Mouse (Mus musculus): ENCODE data around the gene Acox1. TPM values are rescaled to one million over a fixed set of nuclear protein-coding genes. Genes with fewer than 3 reads are reported as not detected.

Gene Acox1
- polyA plus RNA-seq (2021; fragmentation: Nextera tagmentation), result 65.0 and 76.9 TPM in 2 replicates
- long read RNA-seq, experiment 1, transcript Acox1-201 (14 exons, 3,987 nt), result major isoform, 297 of 394 reads
- long read RNA-seq, experiment 1, partial matches to known transcripts, result 49 of 394 reads
- long read RNA-seq, experiment 1, other reads (novel, unspliced or antisense), result 47 of 394 reads
- long read RNA-seq, experiment 2, transcript Acox1-201 (14 exons, 3,987 nt), result major isoform, 33 of 85 reads
- long read RNA-seq, experiment 2, partial matches to known transcripts, result 13 of 85 reads
- long read RNA-seq, experiment 2, other reads (novel, unspliced or antisense), result 39 of 85 reads

DNA sequence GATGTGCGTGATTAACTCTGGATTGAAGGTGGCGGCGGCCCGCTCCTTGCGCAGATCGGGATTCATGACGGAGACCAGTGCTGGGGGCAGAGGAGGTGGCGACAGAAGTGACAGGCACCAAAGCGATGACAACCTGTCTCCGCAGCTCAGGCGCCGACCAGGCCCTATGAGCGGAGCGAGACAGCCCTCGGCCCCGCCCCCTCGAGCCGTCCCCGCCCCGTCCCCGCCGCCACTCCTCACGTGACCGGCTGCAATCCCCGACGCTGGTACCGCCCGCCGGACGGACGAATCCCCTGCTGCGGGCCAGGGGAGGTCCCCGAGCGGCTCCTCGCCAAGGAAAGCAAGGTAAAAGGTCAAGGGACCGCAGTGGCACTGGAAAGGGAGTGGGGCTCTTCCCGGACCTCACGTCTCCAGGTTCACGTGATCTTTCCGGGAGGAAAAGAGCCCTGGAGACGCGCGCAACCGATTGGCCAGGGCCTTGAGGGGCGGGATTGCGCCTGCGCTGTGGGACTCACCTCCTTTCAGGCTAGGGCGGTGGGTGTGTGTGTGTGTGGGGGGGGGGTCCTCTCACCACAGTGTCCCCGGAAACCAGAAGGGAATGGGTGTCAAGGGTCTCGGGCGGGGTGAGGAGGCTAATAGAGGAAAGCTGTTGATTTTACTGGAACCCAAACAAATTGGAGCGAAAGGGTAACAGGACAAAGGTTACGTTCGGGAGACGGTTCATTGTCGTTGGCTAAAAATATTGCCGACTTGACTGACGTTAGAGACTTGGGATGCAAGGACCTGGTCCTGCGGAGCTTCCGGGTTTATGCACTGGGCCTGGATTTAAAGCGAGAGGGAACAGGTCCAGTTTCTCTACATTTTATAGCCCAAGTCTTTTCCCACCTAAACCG lies at the start of gene Acox1, which contains the start of gene Ten1:
Acox1 (minus strand) TSS at position 407 of the 893 bp plus-strand sequence.
Ten1 (plus strand) TSS at position 217 of the 893 bp plus-strand sequence.

DNA sequence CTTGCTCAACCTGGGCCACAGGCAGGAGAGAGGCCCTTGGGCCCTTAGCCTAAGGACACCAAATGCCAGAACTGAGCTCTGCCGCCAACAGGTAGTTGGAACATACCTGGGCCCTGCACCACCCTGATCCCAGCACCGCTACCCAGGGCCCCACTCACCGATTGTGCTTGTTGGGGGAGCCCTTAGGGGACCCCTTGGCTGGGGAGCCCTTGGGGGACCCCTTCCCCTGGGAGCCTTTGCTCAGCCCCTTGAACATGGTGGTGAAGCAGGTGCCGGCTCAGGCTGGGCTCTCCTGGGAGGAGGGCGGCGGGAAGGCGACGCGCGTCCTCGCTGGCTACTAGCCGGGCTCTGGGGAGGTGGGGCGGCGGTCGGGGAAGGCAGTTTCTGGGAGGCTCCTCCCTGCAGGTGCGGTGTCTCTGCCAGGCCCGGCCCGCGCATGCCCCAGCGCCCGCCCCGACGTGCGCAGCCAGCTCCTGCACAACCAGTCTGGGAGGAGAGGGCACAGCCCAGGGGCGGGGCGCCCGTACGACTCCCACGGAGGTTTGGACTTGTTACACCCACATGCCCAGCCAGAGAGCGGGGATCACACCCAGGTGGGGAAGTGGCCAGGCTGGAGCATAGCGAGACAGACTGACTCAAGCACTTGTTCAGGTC lies 39.0 kb upstream of the Acox1 start, which contains the start of gene Evpl:
Evpl (minus strand) TSS at position 336 of the 654 bp plus-strand sequence.

DNA sequence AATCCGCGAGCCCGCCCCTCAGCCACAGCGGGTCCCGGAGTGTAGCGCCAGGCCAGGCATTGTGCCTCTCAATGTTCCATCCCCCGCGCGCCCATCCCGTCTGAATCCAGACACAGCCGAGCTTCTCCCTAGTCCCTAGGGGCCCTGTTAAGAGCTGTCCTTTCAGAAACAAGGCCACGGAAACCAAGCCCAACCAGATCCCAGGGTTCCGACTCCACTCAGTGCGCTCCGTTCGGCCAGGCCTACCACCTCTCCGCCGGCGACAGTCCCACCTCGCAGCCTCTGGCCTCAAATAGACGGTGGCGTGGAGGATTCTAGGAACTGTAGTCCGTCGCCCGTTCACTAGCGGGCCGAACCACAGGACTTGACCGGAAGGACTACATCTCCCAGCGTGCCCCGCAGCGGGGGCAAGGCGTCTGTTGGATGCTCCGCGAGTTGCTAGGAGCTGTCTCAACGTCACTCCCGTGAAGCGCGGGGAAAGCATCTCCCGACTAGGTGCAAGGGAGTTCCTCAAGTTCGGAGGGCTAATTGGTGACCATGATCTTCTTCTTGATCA lies 30.9 kb downstream of the Acox1 start, which contains the start of gene Fbf1:
Fbf1 (minus strand) TSS at position 283 of the 556 bp plus-strand sequence.

DNA sequence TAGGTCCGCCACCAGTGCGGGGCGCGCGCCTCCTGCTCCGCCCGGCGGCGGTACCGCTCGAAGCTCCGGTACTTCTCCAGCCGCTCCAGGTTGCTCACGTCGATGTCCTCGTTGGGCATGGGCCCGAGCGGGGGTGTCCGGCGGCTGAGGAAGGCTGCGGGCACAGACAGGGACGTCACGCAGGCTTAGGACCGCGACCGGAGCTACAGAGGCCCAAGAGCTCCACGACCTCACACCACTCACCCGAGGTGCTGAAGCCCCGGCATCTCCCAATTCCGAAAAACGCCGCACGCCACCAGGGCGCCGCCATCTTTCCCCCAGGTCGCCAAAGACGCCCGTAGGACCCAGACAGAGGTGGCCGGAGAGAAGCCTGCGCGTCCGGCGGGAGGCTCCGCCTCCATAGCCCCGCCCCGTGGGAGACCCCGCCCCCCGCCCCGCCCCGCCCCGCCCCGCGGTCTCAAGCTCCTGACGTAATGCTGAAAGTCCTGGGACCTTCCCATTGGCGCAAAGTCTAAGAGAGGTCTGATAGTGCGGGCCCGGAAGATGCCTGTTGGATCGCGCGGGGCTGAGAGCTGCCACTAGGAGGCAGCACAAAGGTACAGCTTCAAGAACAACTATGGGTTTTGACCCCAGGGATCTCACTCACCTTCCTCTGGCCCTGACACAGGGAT lies 60.2 kb downstream of the Acox1 start, which contains the start of gene Mrpl38:
Mrpl38 (minus strand) TSS at position 401 of the 671 bp plus-strand sequence.

DNA sequence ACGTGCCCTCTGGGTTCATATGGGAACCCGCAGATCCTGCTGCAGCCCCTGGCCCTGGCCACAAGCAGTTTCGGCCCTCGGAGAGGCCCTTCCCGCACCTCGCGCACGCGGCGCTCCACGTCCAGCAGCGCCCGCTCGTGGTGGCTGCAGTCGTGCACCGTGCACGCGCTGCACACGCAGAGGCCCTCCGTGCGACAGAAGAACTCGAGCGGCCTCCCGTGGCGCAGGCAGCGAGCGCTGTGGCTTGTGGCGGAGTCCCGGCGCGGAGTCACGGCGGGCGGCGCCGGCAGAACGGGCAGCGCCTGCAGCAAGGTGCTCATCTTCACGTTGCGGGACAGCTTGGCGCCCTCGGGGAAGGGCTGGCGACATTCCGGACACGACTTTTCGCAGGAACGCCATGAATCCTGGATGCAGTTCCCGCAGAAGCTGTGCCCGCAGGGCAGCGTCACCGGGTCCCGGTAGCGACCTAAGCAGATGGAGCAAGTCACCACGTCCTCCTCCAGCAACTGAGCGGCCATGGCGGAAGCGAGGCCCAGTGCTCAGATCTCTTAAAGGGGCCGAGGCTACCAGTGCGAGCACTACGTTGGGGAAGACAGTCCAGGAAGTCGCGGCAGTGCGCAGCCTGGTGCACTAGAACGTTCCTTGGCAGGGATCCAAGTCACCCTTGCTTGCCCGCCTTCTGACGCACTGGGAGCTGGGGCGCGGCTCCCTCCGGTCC lies 68.2 kb downstream of the Acox1 start, which contains the start of gene Trim65:
Trim65 (minus strand) TSS at position 641 of the 718 bp plus-strand sequence.

DNA sequence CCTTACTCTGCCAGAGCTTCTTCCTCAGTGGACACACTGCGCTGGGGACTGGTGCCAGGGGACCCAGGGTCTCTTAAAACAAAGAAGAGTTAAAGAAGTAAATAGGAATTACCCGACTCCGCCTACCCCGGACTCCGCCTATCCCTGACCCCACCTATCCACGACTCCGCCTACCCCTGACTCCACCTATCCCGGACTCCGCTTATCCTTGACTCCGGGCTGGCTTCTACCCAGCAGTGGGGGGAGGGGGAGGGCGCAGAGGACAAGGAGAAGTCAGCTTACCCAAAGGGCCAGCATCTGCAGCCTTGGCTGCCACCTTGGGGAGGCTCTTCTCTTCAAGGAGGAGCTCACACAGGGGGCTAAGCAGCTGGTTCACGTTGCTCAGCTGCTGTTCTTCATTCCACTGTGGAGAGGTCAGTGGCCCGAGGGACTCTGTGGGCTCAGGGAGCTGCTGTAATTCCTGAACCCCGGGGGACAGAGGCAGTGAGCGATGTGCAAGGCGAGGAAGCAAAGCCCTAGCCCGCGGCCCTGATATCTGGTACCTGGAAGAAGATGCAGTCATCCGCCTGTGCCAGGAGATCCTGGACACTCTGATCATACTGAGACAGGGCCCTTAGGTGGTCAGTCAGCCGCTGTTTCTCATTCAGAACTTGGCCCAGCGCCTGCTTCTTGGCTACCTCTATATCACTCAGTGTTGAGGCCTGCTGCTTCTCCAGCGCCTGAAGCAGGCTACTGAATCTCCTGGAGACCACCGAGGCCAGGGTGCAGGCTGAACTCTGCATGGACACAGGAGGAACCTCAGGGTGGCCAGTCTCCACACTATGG lies 71.5 kb downstream of the Acox1 start, which contains the start of gene Trim47:
Trim47 (minus strand) TSS at position 55 of the 825 bp plus-strand sequence.

Other genes starting within 250 kb of the Acox1 start
- gene Itgb4, start 224.3 kb downstream of the Acox1 start, polyA plus RNA-seq (2021; fragmentation: Nextera tagmentation), result 3.5 and 3.7 TPM in 2 replicates
- 19.0 and 23.7 TPM in 2 replicates for gene Galk1, start 186.3 kb downstream of the Acox1 start, polyA plus RNA-seq (2021; fragmentation: Nextera tagmentation)
- 208 and 343 TPM in 2 replicates for gene H3f3b, start 171.1 kb downstream of the Acox1 start, polyA plus RNA-seq (2021; fragmentation: Nextera tagmentation)
- 5.8 and 7.4 TPM in 2 replicates for gene Unk, start 168.7 kb downstream of the Acox1 start, polyA plus RNA-seq (2021; fragmentation: Nextera tagmentation)
- 1.0 and 1.3 TPM in 2 replicates for gene Unc13d, start 121.1 kb downstream of the Acox1 start, polyA plus RNA-seq (2021; fragmentation: Nextera tagmentation)
- 252 and 516 TPM in 2 replicates for gene Wbp2, start 112.0 kb downstream of the Acox1 start, polyA plus RNA-seq (2021; fragmentation: Nextera tagmentation)
- gene Trim47, start 71.8 kb downstream of the Acox1 start, polyA plus RNA-seq (2021; fragmentation: Nextera tagmentation), result 2.7 and 4.7 TPM in 2 replicates
- gene Trim65, start 67.9 kb downstream of the Acox1 start, polyA plus RNA-seq (2021; fragmentation: Nextera tagmentation), result 2.0 and 2.8 TPM in 2 replicates
- 62.0 and 78.9 TPM in 2 replicates for gene Mrpl38, start 60.2 kb downstream of the Acox1 start, polyA plus RNA-seq (2021; fragmentation: Nextera tagmentation)
- 25.2 and 27.1 TPM in 2 replicates for gene Fbf1, start 30.9 kb downstream of the Acox1 start, polyA plus RNA-seq (2021; fragmentation: Nextera tagmentation)
- 100.0 and 109 TPM in 2 replicates for gene Ten1, start 190 bp downstream of the Acox1 start, polyA plus RNA-seq (2021; fragmentation: Nextera tagmentation)
- 0.53 and 0.79 TPM in 2 replicates for gene Evpl, start 39.0 kb upstream of the Acox1 start, polyA plus RNA-seq (2021; fragmentation: Nextera tagmentation)
- 25.9 and 34.4 TPM in 2 replicates for gene Srp68, start 75.2 kb upstream of the Acox1 start, polyA plus RNA-seq (2021; fragmentation: Nextera tagmentation)
- gene Galr2, start 81.9 kb upstream of the Acox1 start, polyA plus RNA-seq (2021; fragmentation: Nextera tagmentation), result not detected in 2 replicates
- 44.9 and 81.5 TPM in 2 replicates for gene Exoc7, start 108.2 kb upstream of the Acox1 start, polyA plus RNA-seq (2021; fragmentation: Nextera tagmentation)
- 1.0 and 3.7 TPM in 2 replicates for gene Foxj1, start 136.4 kb upstream of the Acox1 start, polyA plus RNA-seq (2021; fragmentation: Nextera tagmentation)
- gene Rnf157, start 214.0 kb upstream of the Acox1 start, polyA plus RNA-seq (2021; fragmentation: Nextera tagmentation), result 36.6 and 49.2 TPM in 2 replicates
- gene Ubald2, start 235.0 kb upstream of the Acox1 start, polyA plus RNA-seq (2021; fragmentation: Nextera tagmentation), result 4.5 and 15.9 TPM in 2 replicates

Measured in left cerebral cortex, adult 6 months (tissue).